Mouse (Mus musculus) urinary bladder, adult 18-20 months (tissue): Measurements from ENCODE around the gene Inhbe.
"Not testable (repeated sequence)": the region's sequence is repeated elsewhere in the genome, so short reads cannot be mapped to it uniquely, and the experiment has no call there.

Experiments
- DNase-seq, 2 experiments: peaks; one replicate each; pipeline ENCODE4 v3.0.0; 2022; ENCODE audit warnings: low spot score in 2 of 2, mixed read lengths in 2 of 2

Gene Inhbe

DNA sequence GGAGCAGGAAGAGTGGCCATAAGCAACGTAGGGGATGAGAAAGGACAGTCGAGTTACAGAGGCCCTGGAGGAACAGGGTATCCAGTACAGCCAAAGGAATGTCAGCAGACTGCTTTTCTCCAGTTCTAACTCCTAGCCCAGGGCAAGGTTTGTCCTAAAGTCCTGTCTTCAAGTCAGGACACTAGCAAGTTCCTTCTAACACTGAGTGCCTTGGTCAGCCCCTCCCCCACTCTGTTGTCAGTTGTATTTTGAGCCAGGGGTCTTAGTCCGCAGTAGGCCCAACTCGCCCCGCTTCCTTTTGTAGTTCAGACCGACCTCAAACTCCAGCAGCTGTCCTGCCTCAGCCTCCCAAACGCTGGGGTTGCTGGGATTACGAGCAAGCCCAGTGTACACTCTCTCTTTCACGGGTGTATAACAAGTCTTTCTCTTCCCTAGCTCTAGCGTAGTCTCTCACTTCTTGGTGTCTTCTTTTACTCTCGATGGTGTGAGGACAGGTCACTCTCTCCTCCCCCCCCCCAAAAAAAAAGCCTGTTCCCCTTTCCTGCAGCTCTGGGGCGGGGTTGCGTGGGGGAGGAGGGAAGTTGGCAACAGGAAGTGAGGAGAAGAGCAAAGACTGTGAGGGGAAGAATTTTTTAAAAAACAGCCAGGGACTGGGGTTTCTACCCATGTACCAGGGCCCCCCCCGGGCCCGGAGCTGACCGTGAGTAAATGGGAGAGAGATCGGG is 30.9 kb downstream of the Inhbe start:
- no peak for DNase-seq

DNA sequence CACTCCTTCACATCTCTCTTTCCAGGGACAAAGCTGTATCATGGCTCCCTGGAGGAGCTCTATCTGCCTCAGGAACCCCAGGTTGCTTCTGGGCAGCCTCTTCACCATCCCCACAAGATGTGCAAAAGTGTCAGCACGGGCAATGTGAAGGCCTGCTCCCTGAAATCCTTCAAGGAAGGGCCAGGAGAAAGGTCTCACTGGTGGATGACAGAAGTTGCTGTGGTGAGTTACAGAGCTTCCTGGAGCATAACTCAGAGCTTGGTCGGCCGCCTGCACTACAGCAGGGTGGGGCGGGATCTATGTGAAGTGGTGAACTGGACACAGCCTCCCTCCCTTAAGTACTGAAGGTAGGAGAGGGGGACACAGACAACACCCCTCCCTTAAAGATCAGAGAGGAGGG is 31.5 kb downstream of the Inhbe start:
- no peak for DNase-seq

DNA sequence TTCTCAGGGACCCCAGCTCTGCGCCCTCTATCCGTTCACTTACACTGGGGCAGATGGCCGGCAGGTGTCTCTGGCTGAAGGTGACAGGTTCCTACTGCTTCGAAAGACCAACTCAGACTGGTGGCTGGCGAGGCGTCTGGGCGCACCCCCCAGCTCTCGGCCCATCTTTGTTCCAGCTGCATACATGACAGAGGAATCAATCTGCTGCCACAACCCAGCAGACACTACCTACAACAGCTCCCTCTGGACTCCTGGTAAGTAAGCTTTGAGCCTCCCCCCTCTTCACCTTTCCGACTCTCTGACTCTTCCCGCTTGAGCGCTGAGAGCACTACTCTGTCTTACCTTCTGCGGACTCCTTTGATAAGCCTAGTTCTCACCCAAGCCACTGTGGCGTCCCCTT is 32.0 kb downstream of the Inhbe start:
- no peak for DNase-seq

DNA sequence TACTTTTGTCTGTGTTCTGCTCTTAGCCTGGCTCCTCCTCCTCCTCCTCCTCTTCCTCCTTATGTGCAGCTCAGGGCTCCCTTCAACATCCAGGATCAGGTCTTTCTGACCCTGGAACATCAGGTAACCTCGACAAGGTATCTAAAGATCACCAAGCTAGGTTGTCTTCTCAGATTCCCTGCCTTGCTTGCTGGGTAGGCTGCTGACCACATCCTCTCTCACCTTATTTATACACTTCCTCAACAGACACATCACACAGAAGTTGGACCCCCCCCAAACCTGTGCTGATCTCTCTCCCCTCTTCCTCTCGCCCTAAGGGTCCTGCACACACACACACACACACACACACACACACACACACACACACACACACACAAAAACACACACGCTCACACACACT is 32.6 kb downstream of the Inhbe start, which contains the start of gene Arhgap9:
TSS of gene Arhgap9 (plus strand) at position 344 of the 400 bp plus-strand sequence.
- DNase-seq, result no peak

DNA sequence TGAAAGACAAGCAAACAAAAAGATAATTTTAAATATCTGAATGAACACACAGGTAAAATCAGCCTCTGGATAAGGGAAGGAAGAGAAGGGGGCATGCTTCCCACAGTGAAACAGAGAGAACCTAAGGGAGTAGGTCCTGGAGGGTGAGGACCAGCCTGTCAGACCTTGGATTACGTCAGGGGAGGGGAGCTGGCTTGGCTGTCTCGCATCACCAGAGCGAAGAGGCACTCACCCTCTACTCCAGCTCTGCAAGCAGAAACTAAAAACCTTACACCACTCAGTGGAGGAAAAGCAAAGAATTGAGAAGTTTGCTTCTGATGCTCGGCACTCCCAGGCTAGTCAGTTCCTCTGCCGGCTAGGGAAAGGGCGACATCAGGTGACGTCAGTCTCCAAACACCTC is 34.2 kb downstream of the Inhbe start:
- no peak for DNase-seq

DNA sequence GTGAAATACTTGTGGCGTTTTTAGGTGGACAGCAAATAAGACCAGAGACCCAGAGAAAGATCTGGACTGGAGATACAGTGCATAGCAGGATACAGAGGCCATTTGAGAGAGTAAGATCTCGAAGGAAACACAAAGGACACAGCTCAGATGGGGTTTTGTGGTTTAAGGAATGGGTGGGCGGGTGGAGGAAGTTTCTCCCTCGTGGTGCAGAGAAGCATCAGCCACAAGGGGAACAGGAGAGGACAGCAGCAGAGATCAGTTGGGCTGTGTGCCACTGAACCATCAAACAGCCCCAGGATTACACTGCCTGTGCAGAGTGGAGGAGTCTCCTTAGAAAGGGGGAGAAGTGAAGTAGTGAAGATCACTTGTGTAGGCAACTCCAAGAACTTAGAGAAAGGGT is 36.2 kb downstream of the Inhbe start:
- no peak for DNase-seq

DNA sequence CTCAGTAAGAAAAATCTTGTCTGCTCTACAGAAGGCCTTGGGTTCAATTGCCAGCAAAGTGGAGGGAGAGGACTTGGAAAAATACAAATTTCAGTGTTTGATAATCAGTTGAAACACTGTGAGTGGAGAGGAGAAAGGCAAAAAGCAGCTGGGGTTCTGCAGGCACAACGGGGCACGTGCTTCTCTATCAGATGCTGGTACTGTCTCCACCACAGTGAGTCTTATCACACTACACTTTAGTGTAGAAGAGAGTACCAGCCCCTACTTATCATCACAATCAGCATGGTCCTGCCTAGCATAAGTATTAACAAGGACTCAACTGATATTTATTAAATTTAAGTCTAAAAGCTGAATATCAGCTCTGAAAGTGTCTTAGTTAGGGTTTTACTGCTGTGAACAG is 36.9 kb downstream of the Inhbe start:
- DNase-seq, result no peak

DNA sequence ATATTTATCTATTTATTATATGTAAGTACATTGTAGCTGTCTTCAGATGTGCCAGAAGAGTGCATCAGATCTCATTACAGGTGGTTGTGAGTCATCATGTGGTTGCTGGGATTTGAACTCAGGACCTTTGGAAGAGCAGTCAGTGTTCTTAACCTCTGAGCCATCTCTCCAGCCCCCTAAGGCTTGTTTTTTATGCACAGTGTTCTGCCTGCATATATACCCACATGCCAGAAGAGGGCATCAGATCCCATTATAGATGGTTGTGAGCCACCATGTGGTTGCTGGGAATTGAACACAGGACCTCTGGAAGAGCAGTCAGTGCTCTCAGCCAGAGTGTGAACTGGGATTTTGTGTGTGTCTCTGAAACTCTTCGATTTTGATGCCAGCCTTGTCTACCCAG is 39.3 kb downstream of the Inhbe start:
- not testable (repeated sequence) for DNase-seq

DNA sequence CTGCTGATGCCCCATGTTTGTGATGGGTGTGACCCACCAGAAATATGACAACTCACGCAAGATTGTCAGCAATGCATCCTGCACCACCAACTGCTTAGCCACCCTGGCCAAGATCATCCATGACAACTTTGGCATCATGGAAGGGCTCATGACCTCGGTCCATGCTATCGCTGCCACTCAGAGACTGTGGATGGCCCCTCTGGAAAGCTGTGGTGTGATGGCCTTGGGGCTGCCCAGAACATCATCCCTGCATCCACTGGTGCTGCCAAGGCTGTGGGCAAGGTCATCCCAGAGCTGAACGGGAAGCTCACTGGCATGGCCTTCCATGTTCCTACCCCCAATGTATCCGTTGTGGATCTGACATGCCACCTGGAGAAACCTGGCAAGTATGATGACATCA is 40.7 kb downstream of the Inhbe start:
- DNase-seq, result not testable (repeated sequence)

DNA sequence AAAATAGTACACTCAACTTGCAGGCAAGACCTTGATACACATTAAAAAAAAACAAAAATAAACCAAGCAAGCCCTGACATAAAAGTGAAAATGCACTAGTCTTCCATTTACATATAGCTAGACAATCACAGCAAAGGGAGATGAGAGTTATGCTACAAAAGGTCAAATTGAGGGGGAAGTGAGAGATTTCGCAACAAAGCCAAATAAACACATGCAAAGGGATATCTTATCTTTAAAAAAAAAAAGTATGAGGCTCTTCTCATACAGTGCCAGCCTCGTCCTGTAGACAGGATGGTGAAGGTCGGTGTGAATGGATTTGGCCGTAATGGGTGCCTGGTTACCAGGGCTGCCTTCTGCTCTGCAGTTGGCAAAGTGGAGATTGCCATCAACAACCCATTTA is 41.4 kb downstream of the Inhbe start:
- DNase-seq, result no peak

DNA sequence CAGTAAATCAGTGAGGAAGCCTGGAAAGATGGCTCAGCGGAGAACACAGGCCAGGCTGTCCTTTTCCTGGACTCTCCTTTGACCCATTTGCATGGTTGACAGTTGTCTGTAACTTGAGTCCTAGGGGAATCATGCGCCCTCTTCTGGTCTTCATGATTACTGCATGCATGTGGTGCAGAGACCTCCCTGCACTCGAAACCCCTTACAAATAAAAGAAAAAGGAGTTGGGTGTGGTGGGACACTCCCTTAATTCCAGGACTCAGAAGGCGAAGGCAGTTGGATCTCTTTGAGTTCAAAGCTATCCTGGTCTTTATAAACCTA is 41.9 kb downstream of the Inhbe start:
- peak in 1 of 2 experiments; percentile 58 for DNase-seq

DNA sequence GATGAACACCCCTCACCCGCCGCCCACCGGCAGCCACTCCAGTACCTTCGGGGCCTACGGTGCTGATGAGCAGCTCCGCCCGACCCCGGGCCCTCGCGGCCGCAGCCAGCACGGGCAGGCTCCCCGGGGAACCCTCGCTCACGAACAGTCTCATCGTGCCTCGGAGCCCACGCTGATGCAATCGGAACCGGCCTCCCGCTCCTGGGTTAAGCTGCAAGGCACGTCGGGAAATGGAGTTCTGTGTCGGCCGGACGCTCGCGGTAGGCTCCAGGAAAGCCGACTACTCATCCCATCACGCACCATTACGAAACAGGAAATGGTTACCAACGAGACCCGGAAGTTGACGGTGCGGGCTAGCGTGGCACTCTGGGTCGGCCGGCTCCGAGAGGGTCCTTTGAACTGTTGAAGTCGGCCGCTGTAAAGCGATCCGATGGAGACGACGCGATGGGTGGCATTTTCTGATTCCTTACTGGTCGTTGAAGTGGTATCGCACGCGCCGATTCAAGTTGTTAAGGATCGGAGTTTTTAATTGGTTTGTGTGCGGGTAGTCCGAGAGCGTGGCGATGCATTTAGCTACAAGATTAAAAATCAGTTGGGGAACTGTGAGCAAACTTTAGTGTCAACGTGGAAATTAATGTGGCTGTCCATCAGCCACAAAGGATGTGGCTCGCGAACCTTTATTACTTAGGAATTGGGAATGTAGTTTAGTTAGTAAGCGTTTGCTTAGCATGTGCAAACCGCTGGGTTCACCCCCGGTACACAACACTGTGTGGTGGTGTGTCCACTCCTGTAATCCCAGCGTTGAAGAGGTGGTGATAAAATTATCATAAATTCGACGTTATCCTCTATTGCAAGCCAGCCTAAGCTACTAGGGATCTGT is 42.5 kb downstream of the Inhbe start, which contains the start of gene Mars:
TSS of gene Mars (minus strand) at position 311 of the 880 bp plus-strand sequence.
- peak; percentile 87 to 93 for DNase-seq

DNA sequence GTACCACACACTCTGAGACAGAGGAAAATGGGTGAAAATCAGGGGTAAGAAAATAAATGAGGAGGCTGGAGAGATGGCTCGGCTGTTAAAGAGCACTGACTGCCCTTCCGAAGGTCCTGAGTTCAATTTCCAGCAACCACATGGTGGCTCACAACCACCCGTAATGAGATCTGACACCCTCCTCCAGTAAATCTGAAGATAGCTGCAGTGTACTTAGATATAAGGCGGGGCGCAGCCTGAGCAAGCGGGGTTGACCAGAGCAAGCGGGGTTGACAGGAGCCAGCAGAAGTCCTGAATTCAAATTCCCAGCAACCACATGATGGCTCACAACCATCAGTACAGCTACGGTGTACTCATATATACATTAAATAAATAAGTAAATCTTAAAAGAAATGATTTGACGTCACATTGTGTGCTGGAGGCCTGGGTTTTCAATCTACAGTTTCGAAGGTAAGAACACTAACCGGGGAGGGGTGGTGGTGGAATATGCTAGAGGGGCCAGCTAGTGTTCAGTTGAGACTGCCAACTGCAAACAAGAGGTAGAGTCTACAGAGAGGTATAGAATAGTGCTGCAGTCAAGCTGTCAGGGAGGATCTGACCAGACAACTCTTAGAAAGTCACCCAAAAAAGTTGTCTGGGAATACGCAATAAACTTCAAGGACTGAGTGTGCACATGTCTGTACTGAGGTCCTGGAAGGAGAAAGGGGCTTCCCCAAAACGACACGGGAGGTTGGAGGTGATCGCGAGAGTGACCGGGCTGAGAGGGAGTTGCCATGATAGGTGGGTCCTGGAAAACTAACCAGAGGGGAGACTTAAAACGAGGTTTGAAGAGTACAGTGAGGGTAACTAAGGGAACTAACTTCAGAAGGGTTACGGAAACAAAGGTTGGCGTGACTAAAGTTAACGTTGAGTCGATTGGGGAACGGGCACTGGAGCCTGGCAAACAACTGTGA is 43.4 kb downstream of the Inhbe start:
- DNase-seq, result no peak

DNA sequence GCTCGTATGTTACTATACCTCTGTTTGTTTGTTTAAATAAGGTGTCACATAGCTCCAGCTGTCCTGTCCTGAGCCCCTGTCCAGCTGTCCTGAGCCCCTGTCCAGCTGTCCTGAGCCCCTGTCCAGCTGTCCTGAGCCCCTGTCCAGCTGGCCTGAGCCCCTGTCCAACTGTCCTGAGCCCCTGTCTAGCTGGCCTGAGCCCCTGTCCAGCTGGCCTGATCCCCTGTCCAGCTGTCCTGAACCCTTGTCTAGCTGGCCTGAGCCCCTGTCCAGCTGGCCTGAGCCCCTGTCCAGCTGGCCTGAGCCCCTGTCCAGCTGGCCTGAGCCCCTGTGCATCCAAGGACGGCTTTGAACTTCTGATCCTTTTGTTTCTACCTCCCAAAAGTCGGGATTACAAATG is 45.0 kb downstream of the Inhbe start:
- DNase-seq, result not testable (repeated sequence)

DNA sequence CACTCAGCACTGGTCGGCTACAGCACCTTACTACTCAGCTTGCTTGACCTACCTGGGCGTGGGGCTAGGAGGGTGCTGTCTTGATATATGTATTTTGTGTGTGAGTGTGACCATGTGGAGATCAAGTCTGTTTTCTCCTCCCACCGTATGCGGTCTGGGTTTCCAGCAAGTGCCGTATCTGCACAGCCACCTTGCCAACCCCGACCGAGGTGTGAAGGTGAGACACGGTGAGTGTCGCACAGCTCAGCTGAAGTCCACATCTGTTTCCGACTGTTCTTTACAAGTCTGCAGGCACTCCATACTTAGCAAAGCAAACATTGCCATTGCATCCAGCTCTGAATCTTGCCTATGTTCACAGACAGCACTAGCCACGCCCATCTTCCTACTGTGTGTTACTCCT is 51.1 kb downstream of the Inhbe start:
- no peak for DNase-seq

DNA sequence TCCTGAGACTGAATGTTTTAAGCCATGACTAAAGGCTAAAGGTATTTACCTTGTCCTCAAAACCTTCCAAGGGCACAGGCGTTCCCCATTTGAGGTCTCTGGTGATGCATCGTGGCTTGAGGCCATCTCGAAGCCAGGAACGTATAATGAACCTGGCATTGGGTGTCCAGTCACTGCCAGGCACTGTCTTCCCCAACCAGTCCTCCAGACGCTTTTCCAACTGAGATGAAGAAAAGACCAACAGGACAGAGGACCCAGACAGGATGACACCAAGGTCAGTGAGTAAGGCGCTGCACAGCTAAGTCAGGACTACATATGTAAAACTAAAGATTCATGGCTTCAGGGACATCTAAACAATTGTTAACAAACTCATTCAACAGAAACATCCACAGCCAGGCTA is 53.9 kb downstream of the Inhbe start:
- DNase-seq, result no peak
